Mouse (Mus musculus) 3134 (cell line): Measurements from ENCODE around the gene St6galnac3.

ENCODE experiments used
- DNase-seq: peaks from one replicate; pipeline ENCODE4 v3.0.0-alpha.2; 2011; ENCODE audit warnings: low spot score; ENCODE audit not compliant: insufficient read length; ENCODE audit errors: extremely low read depth

The St6galnac3 gene

DNA sequence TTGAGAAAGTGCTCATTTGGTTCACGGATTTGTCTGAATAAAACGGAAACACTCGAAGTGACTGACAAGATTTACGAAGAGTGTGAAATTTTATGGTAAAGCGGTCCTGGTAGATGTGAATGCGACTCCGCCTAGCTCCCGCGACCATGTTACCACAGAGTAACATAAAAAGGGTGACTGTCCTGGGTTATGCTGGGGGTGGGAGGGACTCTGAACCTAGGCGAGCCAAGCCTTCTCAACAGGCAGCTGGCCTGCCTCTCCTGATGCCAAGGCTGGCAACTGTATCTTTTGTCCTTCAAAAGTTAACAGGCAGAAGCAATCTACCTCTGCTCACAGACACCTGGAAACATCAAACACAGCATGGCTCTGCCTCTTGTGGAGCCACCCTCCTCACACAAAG lies 9.8 kb upstream of the St6galnac3 start:
- no peak for DNase-seq

DNA sequence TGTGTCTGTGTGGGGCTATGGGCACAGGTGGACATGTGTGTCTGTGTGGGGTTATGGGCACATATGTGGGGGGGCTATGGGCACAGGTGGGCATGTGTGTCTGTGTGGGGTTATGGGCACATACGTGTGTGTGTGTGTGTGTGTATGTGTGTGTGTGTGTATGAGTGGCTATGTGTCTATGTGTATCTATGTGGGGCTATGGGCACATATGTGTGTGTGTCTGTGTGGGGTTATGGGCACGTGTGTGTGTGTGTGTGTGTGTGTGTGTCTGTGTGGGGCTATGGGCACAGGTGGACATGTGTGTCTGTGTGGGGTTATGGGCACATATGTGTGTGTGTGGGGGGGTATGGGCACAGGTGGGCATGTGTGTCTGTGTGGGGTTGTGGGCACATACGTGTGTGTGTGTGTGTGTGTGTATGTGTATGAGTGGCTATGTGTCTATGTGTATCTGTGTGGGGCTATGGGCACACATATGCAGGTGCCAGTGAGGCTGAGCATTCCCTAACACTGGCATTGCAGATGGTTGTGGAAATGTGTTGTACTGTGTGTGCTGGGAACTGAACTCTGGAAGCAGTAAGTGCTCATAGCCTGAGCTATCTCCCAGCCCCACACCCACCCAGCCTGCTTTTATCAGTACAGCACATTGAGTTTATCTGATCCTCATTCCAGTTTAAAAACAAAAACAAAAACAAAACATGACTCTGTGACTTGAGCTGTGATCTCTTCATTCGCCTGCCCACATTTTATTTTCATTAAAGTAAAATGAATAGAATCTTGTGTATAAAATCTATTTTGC lies 8.6 kb upstream of the St6galnac3 start:
- DNase-seq: no peak

DNA sequence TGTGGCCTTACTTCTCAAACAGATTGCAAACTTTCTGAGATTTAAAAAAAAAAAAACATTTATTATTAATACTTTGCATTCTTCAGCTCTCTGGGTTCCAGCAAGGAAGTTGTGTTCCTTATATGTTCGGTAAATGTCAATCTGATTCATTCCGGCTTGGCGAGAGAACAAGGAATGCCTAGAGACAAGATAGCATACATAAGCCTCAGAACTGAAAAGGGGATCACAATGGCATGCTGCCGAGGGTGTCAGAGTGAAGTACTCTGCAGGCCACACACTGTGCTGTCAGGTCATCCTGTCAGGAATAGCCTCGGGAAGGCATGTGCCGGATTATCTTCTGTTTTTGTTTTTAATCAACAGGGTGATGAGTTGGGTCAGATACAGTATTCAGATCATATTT lies 7.8 kb upstream of the St6galnac3 start:
- no peak for DNase-seq

DNA sequence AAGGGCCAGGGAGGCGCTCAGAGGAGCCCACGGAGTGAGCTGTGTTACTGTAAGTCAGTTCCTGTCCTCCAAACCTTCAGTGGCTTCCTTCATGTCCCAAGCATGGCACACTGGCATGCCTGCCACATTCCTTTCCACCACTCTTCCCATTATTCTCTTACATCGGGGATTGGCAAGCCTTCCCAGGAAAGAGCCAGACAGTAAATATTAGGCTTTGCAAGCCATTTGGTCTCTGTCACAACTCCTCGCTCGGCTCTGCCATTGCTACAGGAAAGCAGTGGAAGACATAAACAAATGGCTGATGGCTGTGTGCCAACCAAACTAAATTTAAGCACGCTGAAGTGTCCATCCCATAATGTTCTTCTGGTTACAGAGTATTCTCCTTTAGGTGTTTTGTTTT lies 7.1 kb upstream of the St6galnac3 start:
- no peak for DNase-seq

DNA sequence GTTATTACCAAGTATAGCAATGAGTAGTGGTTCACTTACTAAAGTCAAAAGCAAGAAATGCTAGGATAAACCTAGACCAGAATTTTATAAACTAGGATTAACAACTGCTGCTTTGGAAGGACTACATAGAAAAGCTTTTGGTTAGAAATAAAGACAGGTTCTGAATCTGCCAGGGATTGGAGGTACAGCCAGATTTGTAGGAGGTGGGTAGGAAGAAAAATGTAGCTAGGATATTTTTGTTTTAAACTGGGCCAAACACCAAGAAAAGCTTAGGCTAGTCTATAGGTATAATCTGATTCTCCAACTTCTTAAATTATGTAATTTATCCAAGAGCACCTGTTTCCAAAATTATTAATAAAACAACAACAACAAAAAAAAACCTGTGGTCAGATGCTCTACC lies 3.6 kb upstream of the St6galnac3 start:
- DNase-seq: no peak

DNA sequence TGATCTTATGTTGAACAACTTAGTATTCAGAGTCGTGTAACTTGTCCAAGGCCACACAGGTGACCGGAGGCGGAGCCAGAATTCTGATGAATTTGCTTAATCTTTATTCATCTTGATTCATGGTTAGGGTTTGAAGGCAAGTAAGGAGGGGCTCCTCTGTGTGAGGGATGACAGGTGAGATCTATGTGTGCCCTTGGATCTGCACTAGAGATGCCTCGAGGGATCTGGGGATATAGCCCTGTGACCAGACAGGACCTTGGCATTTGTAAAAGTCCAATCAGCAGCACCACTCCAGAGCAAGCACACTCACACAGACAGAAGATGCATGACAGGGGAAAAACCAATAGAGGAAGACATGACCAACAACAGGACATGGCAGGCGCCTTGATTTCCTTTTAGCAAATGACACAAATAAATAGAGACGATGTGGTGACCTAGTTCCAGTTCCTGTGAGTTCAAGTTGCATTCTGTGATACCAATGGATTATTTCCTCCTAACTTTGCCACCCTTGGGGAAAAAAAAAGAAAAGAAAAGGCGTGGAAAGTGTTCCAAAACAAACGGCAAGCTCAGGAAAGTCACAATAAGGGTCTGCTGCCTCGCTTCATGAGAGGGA lies 1.4 kb downstream of the St6galnac3 start:
- no peak for DNase-seq

DNA sequence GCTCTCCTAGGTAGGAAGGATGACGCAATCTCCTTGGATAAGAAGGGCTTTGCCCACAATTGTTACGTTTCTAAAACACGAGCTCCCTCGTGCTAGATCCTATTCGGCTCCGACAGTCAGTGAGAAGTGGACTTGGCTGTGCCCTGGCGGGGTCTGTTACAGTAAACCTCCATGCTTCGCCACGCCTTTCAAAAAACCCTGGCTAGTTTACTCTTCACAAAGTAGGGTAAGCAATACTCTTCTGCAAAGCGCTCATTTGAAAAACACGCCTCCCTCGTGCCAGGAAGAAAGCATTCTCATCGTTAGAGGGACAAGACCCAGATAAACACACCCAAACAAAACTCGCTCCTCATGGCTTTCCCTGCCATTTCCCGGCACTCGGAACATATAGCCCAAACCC lies 3.4 kb downstream of the St6galnac3 start:
- no peak for DNase-seq

DNA sequence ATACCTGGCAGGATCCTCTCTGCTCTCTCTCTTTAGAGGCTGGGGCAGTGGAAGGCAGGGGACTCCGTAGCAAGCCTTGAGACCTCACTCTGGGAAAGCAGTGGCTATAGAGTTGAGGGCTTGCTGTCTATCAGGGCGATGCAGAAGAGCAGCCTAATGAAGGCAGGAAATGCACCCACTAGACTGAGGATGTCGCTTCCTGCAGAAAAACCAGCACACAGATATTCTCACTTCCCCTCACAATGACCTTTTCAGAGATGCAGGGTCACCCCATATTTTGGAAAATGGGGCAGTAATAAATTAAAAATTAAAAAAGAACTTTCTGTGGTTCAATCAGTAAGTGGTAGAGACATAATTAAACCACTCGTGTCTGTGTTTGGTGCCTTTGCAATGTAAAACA lies 4.1 kb downstream of the St6galnac3 start:
- DNase-seq: no peak

DNA sequence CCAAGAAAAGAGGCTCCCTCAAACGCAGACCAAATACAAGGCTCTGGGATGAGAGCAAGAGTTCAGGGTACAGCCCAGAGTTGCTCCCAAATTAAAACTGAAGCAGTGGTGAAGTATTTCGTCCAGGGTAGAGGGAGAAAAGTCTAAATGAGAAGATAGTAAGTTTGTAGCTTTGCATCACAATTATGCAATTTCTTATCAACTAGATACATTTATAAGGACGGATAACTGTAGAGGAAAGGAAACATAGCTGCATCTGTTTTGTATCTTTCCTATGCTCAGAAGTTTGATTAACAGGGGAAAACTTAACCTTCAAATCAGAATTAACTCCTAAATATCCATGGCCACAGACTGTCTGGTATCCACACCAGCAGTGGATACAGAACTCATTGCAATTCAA lies 4.7 kb downstream of the St6galnac3 start:
- no peak for DNase-seq

DNA sequence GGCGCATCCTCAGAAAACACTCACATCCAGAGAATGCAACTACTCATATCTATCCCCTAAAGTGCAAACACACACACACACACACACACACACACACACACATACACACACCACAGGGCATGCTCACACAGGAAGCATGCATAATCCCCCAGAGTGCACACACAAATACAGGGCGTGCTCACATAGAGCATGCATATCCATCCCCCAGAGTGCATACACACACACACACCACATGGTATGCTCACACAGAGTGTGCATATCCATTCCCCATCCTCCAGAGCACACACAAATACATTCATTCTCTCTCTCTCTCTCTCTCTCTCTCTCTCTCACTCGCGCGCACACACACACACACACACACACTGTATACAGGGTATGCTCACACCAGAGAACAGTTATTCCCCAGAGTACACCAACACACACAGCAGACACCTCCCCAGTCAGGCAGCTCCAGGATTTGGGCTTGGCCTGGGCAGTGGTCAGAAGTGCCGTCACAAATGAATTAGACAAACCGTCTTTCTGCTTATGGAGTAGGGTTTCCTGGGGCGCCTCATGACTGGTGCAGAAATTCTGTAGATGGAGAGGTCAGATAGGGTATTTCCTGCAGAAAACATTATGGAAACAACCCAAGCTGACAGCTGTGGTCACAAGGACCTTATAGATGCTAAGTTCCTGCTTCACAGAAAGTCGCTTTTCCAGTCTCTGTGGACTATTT lies 5.6 kb downstream of the St6galnac3 start:
- no peak for DNase-seq

DNA sequence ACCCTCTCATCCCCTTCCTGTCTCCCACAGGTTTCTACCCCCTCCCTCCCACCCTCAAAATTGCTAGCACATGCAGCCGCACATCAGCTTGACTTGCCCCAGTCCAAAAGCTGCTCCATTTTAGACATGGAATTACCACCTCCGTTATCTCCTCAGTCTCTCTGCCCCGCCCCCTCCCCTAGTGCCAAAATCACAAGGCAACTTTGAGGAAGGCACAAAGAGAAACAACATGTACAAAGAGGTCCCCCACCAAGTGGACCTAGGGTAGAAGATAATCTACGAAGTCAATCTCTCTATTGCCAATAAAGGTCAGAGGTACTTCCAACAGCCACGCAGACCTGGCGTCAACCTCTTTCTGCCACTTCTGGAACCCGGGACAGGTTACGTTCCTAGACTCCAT lies 6.2 kb downstream of the St6galnac3 start:
- no peak for DNase-seq

DNA sequence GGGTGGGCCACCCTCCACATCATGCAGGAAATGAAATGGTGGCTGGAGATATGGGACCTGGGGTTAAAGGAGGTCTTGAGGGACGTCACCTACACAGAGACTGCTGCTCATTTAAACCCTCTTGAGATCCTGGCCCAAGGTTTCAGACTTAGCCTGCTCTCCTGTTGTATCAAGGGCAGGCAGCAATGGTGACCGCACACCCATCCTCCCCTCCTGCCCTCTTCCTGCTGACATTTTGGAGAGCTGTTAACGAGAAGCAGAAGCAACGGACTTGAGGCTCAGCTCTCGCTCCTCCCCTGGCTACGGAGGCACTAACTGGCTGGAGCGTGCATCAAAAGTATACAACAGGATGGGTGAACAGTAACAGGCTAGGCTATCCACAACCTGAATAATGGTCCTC lies 7.2 kb downstream of the St6galnac3 start:
- no peak for DNase-seq

DNA sequence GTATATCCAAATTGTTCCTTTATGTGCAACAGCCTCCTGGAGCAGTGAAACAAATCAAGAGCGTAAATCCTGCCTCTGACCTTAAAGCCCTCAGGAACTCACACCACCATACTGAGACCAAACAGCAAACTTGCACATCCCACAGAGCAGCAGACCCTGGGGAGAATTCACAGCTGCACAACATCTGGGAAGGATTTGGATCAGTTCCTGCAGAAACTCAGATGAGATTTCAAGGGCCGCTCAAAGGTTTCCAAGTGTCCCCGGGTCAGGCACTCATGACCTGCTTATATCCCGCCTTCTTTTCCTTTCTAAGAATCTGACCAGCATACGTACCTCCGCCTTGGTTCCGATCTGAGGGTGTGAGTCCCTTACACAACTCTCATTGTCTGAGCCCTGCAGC lies 9.3 kb downstream of the St6galnac3 start:
- no peak for DNase-seq

DNA sequence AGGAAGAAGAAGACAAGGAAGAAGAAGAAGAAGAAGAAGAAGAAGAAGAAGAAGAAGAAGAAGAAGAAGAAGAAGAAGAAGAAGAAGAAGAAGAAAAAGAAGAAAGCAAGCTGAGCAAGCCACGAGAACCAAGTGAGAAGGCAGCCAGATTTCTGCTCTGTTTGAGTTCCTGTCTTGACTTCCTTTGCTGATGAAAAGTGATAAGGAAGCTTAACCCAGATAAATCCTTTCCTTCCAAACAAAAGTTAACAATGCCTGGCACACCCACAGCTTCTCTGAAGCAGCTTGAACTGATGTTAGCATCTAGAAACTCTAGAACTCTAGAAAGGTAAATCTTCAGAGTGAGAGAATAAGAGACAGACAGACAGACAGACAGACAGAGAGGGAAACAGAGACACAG lies 14.4 kb downstream of the St6galnac3 start:
- DNase-seq: no peak

DNA sequence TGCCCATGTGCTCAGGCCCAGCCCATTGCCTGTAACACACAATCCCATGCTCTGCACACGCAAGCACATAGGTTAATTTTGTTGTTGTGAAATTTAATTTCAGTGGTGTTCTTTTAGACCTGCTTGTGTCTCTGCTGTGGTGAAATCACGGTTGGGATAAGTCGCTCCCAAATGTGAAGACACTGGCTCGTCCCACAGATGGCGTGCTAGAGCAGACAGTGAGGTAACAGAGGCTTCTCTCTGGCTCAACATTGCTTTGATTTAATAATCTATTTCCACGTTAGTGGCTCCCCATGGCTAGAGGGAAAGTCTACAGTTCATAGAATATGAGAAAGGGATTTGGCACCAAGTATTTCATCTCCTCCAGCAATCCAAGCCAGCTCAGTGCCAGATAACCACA lies 17.3 kb downstream of the St6galnac3 start:
- no peak for DNase-seq

DNA sequence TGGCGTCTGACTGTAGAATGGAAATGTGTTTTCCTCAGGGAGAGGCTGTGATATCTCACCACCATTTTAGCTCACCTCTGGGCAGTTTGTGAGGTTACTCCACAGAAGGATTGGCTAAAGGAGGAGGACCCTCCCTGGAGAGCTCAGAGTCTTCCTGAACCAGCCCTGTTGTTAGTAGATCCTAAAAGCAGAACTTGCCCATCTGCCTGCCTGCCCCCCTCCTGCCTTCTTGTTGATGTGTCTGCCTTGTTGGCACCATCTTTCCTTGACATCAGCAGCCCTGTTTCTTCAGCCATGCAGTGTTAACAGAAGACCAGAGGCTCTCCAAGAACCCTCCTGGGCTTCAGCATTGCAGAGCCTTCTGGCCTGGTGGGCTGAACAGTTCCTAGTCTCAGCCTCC lies 18.1 kb downstream of the St6galnac3 start:
- DNase-seq: no peak

DNA sequence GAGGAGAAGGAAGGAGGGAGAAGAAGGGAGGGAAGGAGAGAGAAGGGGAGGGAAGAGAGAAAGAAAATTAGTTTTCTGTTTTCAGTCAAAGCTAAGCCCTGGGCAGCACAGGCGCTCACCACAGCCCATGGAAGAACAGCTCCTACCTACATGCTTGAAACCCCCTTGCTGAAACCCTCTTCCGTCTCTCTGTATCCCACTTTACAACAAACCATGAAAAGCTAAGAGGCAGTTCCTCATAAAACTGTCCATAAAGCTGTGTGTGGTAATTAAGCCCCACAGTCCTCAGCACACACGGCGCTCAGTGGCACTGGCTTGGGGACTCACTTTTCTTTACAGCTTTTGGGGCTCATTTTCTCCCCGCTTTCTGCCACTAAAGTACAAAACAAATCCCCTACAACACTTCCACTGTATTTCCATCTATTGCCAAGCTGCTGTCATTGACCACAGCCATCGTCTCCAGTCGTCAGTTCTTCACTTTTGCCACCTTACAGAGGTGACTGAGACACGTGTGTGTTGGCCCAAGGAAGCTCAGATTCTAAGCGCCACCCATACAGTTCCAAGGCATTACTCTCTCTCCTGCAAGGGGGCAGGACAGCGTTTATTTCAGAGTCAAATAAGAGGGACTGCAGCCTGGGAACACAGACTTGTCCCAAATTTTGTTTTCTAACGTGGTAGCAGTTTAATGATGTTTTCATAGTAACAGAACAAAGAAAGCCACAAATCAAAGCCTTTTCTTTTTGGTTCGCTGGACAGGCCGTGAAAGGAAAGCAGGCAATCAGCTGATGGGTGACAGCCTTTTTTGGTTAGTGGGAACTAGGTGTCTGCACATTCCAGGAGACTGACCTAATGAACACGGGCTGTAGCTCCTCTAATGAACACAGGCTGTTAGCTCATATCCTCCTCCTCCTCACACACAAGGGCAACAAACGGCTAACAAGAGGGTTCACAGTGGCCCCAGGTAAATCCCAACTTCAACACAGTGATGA lies 22.9 kb downstream of the St6galnac3 start:
- no peak for DNase-seq

DNA sequence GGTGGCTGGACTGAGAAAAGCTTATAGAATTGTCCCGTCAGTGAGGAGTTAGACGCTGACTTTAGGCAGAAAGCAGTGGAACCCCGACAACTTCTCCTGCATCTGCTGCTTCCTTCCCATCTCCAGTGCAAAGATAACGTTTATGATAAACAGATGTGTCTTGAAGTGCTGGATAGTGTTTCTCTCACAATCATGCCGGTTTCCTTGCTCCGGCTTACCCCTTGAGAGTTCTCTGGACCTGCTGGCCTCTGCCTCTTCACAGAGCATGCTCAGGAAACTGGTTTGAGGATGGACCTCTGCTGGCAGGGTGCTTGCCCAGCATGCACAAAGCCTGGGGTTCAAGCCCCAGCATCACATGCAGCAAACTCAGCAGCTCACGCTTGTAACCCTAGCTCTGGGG lies 23.8 kb downstream of the St6galnac3 start:
- DNase-seq: no peak

DNA sequence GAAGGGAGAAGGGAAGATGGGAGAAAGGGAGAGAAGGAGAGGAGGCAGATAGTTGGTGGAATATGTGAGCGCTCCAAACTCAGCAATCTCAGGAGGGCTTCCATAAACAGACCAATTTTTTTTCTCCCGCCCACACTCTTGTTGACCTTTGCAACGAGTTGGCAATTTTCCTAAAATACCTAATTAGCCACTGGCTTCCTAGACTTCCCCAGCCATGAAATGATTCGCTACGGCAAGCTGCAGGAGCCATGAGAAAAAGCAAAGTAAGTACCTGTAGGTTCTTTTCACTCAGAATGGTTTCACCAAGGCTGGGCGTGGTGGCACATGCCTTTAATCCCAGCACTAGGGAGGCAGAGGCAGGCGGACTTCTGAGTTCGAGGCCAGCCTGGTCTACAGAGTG lies 25.9 kb downstream of the St6galnac3 start:
- no peak for DNase-seq

DNA sequence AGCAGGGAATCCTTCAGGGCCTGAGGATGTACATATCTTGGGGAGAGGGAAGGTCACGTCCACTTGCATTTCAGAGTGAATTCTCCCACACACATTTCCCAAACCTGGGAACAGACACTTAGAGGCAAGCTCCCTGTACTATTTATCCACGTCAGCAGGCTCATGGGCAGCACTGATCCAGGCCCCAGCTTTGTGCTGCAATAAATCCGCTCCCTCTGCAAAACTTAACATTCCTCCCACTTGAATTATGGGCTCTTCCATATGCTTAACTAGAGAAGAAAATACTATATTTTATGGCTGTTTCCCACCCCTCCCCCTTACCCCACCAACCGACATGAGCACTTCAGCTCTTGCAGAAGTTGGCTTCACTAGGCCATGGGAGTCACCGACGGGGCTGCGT lies 32.0 kb downstream of the St6galnac3 start:
- DNase-seq: no peak
